9 mouse cellular contexts compared by ENCODE assay signal in the genomic region with DNA sequence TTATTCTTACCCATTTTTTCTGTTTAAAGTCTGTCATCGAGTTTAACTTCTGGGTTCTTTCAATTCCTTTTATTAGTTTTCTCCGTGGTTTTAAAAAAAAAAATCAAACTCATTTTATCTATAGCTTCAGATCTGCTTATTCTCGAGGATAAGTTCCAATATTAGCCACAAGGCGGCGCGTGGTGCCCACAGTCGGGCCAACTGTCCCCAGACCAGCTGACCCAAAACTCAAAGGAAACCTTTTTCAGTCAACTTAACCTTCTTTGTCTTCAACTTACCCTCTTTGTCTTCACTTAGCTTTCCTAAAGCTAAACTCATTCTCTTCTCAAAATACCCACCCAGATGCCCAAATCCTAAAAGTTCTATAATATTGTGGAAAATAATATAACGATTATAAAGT. TPM values are rescaled to one million over a fixed set of nuclear protein-coding genes. Genes with fewer than 3 reads are reported as not detected.
A peak's percentile ranks its signal among the peaks of the same experiment; 100 is the strongest.
DNase-seq lines count a peak whose midpoint lies in the region; ATAC-seq and TF ChIP-seq lines count a peak whose summit lies in the region.
"Had no signal": no experiment of that assay in that cellular context is flagged by ENCODE, and none has a peak within 500 bp of the region (broad histone marks: within the 10 kb centered on the region; RNA-seq: fewer than 3 reads in every experiment).

No protein-coding gene starts in this region.

- 16% methylated on average over 8 of the region's 8 CpGs for WGBS in forebrain, embryonic 10.5 days
- WGBS in forebrain, embryonic 16.5 days, result 14% methylated on average over 8 of the region's 8 CpGs
- 15% methylated on average over 8 of the region's 8 CpGs for WGBS in embryonic facial prominence, embryonic 10.5 days
- 12% methylated on average over 8 of the region's 8 CpGs for WGBS in liver, embryonic 14.5 days (ENCODE audit: insufficient replicate concordance)

- no peak overlapping the region for H3K4me2 ChIP-seq in forebrain, embryonic 16.5 days (ENCODE audit: low read length)
- no peak overlapping the region for H3K4me2 ChIP-seq in liver, embryonic 14.5 days (ENCODE audit: low read depth)
- H3K4me2 ChIP-seq: liver, embryonic 15.5 days had no signal

- no peak for ATAC-seq in forebrain, embryonic 16.5 days
- ATAC-seq in liver, embryonic 14.5 days (ENCODE audit: insufficient read depth), result no peak

- H3K9me3 ChIP-seq in forebrain, embryonic 10.5 days, result no peaks in the 10 kb centered on the region
- H3K9me3 ChIP-seq in forebrain, embryonic 16.5 days (ENCODE audit: control insufficient read depth, low read length), result no peaks in the 10 kb centered on the region
- no peaks in the 10 kb centered on the region for H3K9me3 ChIP-seq in embryonic facial prominence, embryonic 10.5 days
- no peaks in the 10 kb centered on the region for H3K9me3 ChIP-seq in liver, embryonic 14.5 days (ENCODE audit: control insufficient read depth, low read length)
- H3K9me3 ChIP-seq: liver, embryonic 15.5 days had no signal

- no peak overlapping the region for H3K9ac ChIP-seq in forebrain, embryonic 16.5 days (replicated peaks; ENCODE audit: low read depth, low read length)
- H3K9ac ChIP-seq in liver, embryonic 14.5 days (replicated peaks), result no peak overlapping the region
- H3K9ac ChIP-seq: liver, embryonic 15.5 days had no signal

- H3K27ac ChIP-seq in forebrain, embryonic 10.5 days, result no peak overlapping the region
- H3K27ac ChIP-seq in forebrain, embryonic 16.5 days (ENCODE audit: low read length), result no peak overlapping the region
- no peak overlapping the region for H3K27ac ChIP-seq in embryonic facial prominence, embryonic 10.5 days (replicated peaks)
- no peak overlapping the region for H3K27ac ChIP-seq in liver, embryonic 14.5 days
- H3K27ac ChIP-seq: liver, embryonic 15.5 days had no signal

- DNase-seq in forebrain, embryonic 10.5 days (ENCODE audit: extremely low spot score, low spot score), result peak; percentile 73
- peak; percentile 64 for DNase-seq in A20 (ENCODE audit: low read depth, low spot score)
- DNase-seq in adrenal gland, postnatal 14 days, result peak; percentile 85
- peak; percentile 75 for DNase-seq in embryonic facial prominence, embryonic 10.5 days (ENCODE audit: low spot score)
- peak; percentile 22 for DNase-seq in hindlimb bud, embryonic 11.5 days (ENCODE audit: extremely low spot score, low read depth, low spot score)
- DNase-seq in liver, embryonic 14.5 days (ENCODE audit: low read depth in 3 of 3, low spot score in 3 of 3), result peak in 1 of 3 experiments; percentile 9
- peak; percentile 46 for DNase-seq in retina, postnatal 7 days (ENCODE audit: low read depth, low spot score)

- no peak for TF ChIP-seq EP300 in liver, embryonic 14.5 days (IDR thresholded peaks at IDR 0.05; ENCODE audit: low read depth)

- peaks cover 1% of the 10 kb centered on the region for H3K4me1 ChIP-seq in forebrain, embryonic 10.5 days
- H3K4me1 ChIP-seq in forebrain, embryonic 16.5 days (replicated peaks; ENCODE audit: control insufficient read depth, insufficient read depth, low read length), result no peaks in the 10 kb centered on the region
- H3K4me1 ChIP-seq in embryonic facial prominence, embryonic 10.5 days, result no peaks in the 10 kb centered on the region
- no peaks in the 10 kb centered on the region for H3K4me1 ChIP-seq in liver, embryonic 14.5 days (replicated peaks; ENCODE audit: control insufficient read depth in 2 of 2, insufficient read depth in 2 of 2, low read length in 1 of 2)
- H3K4me1 ChIP-seq: liver, embryonic 15.5 days had no signal

- peak; percentile 77 for TF ChIP-seq CTCF in liver, embryonic 14.5 days (IDR thresholded peaks at IDR 0.05; ENCODE audit: low read depth)

- no peaks in the 10 kb centered on the region for H3K27me3 ChIP-seq in forebrain, embryonic 10.5 days (ENCODE audit: poor library complexity, severe bottlenecking)
- H3K27me3 ChIP-seq in forebrain, embryonic 16.5 days (replicated peaks; ENCODE audit: control insufficient read depth, insufficient read depth, low read length), result no peaks in the 10 kb centered on the region
- no peaks in the 10 kb centered on the region for H3K27me3 ChIP-seq in embryonic facial prominence, embryonic 10.5 days (replicated peaks; ENCODE audit: low read depth, poor library complexity, severe bottlenecking)
- no peaks in the 10 kb centered on the region for H3K27me3 ChIP-seq in liver, embryonic 14.5 days (ENCODE audit: control insufficient read depth, insufficient read depth, low read length)
- H3K27me3 ChIP-seq: liver, embryonic 15.5 days had no signal

- H3K4me3 ChIP-seq in forebrain, embryonic 10.5 days, result no peak overlapping the region
- H3K4me3 ChIP-seq in forebrain, embryonic 16.5 days (replicated peaks; ENCODE audit: low read length), result no peak overlapping the region
- H3K4me3 ChIP-seq in embryonic facial prominence, embryonic 10.5 days, result no peak overlapping the region
- no peak overlapping the region for H3K4me3 ChIP-seq in liver, embryonic 14.5 days (ENCODE audit: insufficient read depth in 1 of 2, low read depth in 2 of 2, low read length in 2 of 2)
- H3K4me3 ChIP-seq: liver, embryonic 15.5 days had no signal

- no peaks in the 10 kb centered on the region for H3K36me3 ChIP-seq in forebrain, embryonic 10.5 days (replicated peaks)
- no peaks in the 10 kb centered on the region for H3K36me3 ChIP-seq in forebrain, embryonic 16.5 days (ENCODE audit: control insufficient read depth, insufficient read depth)
- H3K36me3 ChIP-seq in embryonic facial prominence, embryonic 10.5 days (replicated peaks), result no peaks in the 10 kb centered on the region
- no peaks in the 10 kb centered on the region for H3K36me3 ChIP-seq in liver, embryonic 14.5 days (replicated peaks; ENCODE audit: control insufficient read depth, insufficient read depth, low read depth)
- H3K36me3 ChIP-seq: liver, embryonic 15.5 days had no signal

RNA-seq across cellular contexts. Expression of a gene that starts 8.6 kb away (rescaled TPM):
- 0.31 and 0.42 TPM in 2 replicates for polyA plus RNA-seq in forebrain, embryonic 10.5 days (2016; fragmentation: Nextera tagmentation; extraction: Ambion mirVana)
- polyA plus RNA-seq in forebrain, embryonic 16.5 days (2015; fragmentation: Nextera tagmentation; extraction: Ambion mirVana), result 0.58 and 0.75 TPM in 2 replicates
- 0.19 and 1.2 TPM in 2 replicates for total RNA-seq in adrenal gland, postnatal 14 days (2021)
- 0.15 and 0.21 TPM in 2 replicates for polyA plus RNA-seq in embryonic facial prominence, embryonic 10.5 days (2016; fragmentation: Nextera tagmentation; extraction: Ambion mirVana)
- 0.18 and 0.26 TPM in 2 replicates for polyA plus RNA-seq in liver, embryonic 14.5 days (2012; rRNA removed)
- 0.08 and 0.15 TPM in 2 replicates for polyA plus RNA-seq in liver, embryonic 14.5 days (2014; fragmentation: Nextera tagmentation; extraction: Ambion mirVana)

RNA-seq across cellular contexts. Expression of a gene that starts 30.9 kb away (rescaled TPM):
- 0.07 and 0.15 TPM in 2 replicates for polyA plus RNA-seq in forebrain, embryonic 10.5 days (2016; fragmentation: Nextera tagmentation; extraction: Ambion mirVana)
- not detected in 2 replicates for polyA plus RNA-seq in forebrain, embryonic 16.5 days (2015; fragmentation: Nextera tagmentation; extraction: Ambion mirVana)
- total RNA-seq in adrenal gland, postnatal 14 days (2021), result 0.15 TPM in 1 of 2 replicates, not detected in the other
- 0.09 TPM in 1 of 2 replicates, not detected in the other for polyA plus RNA-seq in embryonic facial prominence, embryonic 10.5 days (2016; fragmentation: Nextera tagmentation; extraction: Ambion mirVana)
- 0.14 and 0.20 TPM in 2 replicates for polyA plus RNA-seq in liver, embryonic 14.5 days (2012; rRNA removed)
- polyA plus RNA-seq in liver, embryonic 14.5 days (2014; fragmentation: Nextera tagmentation; extraction: Ambion mirVana), result 0.23 TPM in 2 replicates

RNA-seq across cellular contexts. Expression of a gene that starts 39.6 kb away (rescaled TPM):
- 83.4 and 104 TPM in 2 replicates for polyA plus RNA-seq in forebrain, embryonic 10.5 days (2016; fragmentation: Nextera tagmentation; extraction: Ambion mirVana)
- polyA plus RNA-seq in forebrain, embryonic 16.5 days (2015; fragmentation: Nextera tagmentation; extraction: Ambion mirVana), result 455 and 473 TPM in 2 replicates
- 4.1 and 7.3 TPM in 2 replicates for total RNA-seq in adrenal gland, postnatal 14 days (2021)
- 88.6 and 91.5 TPM in 2 replicates for polyA plus RNA-seq in embryonic facial prominence, embryonic 10.5 days (2016; fragmentation: Nextera tagmentation; extraction: Ambion mirVana)
- polyA plus RNA-seq in liver, embryonic 14.5 days (2012; rRNA removed), result 0.39 and 0.86 TPM in 2 replicates
- polyA plus RNA-seq in liver, embryonic 14.5 days (2014; fragmentation: Nextera tagmentation; extraction: Ambion mirVana), result 0.15 TPM in 1 of 2 replicates, not detected in the other

RNA-seq across cellular contexts. Expression of a gene that starts 57.9 kb away (rescaled TPM):
- polyA plus RNA-seq in forebrain, embryonic 10.5 days (2016; fragmentation: Nextera tagmentation; extraction: Ambion mirVana), result 41.2 and 41.4 TPM in 2 replicates
- 42.1 and 42.7 TPM in 2 replicates for polyA plus RNA-seq in forebrain, embryonic 16.5 days (2015; fragmentation: Nextera tagmentation; extraction: Ambion mirVana)
- total RNA-seq in adrenal gland, postnatal 14 days (2021), result 25.0 and 25.9 TPM in 2 replicates
- polyA plus RNA-seq in embryonic facial prominence, embryonic 10.5 days (2016; fragmentation: Nextera tagmentation; extraction: Ambion mirVana), result 40.7 and 43.8 TPM in 2 replicates
- 7.2 and 10.1 TPM in 2 replicates for polyA plus RNA-seq in liver, embryonic 14.5 days (2012; rRNA removed)
- 16.5 and 17.3 TPM in 2 replicates for polyA plus RNA-seq in liver, embryonic 14.5 days (2014; fragmentation: Nextera tagmentation; extraction: Ambion mirVana)

Comparison
In these comparisons a context has a peak if more than half of its experiments do, and no peak if none do; other contexts are left out.
1. RNA of a gene that starts 39.6 kb away (polyA plus RNA-seq): 455 to 473 TPM in forebrain, embryonic 16.5 days, 83.4 to 104 TPM in forebrain, embryonic 10.5 days and 88.6 to 91.5 TPM in embryonic facial prominence, embryonic 10.5 days; 0.15 to 0.86 TPM in liver, embryonic 14.5 days; every median in the first group is over 10 times any median in the second.